Mouse (Mus musculus) neural tube, embryonic 14.5 days (tissue): ENCODE measurements around the gene A830018L16Rik. TPM values are rescaled to one million over a fixed set of nuclear protein-coding genes. Genes with fewer than 3 reads are reported as not detected.

Source experiments
- ATAC-seq: fragments of 200-750 bp; cut with Nextera tagmentation; 2 replicates; pipeline ENCODE4 v1.8.0; 2017; ENCODE audit warnings: low read depth, mild to moderate bottlenecking, moderate TSS enrichment, moderate library complexity
- H3K27ac ChIP-seq: fragments of 300-500 bp; sonication (generic); 2 replicates; pipeline ENCODE4 v1.5.1; 2014; ENCODE audit warnings: low read depth, mild to moderate bottlenecking, control low read depth, low read length, moderate library complexity, mixed read lengths
- H3K27me3 ChIP-seq: fragments of 300-500 bp; sonication (generic); 2 replicates; pipeline ENCODE4 v1.6.1; 2014; ENCODE audit warnings: low read length; ENCODE audit not compliant: control insufficient read depth, insufficient read depth
- H3K36me3 ChIP-seq: fragments of 300-500 bp; sonication (generic); 2 replicates; pipeline ENCODE4 v1.6.1; 2014; ENCODE audit warnings: low read length, mixed read lengths; ENCODE audit not compliant: control insufficient read depth, insufficient read depth
- H3K4me1 ChIP-seq: fragments of 300-500 bp; sonication (generic); 2 replicates; pipeline ENCODE4 v1.6.1; 2014; ENCODE audit warnings: low read length; ENCODE audit not compliant: control insufficient read depth, insufficient read depth
- H3K4me2 ChIP-seq: fragments of 300-500 bp; sonication (generic); 2 replicates; pipeline ENCODE4 v1.6.1; 2014; ENCODE audit warnings: mild to moderate bottlenecking, low read depth, low read length, control low read depth
- H3K4me3 ChIP-seq: fragments of 300-500 bp; sonication (generic); 2 replicates; pipeline ENCODE4 v1.5.1; 2014; ENCODE audit warnings: low read depth, low read length, control low read depth, mixed read lengths
- H3K9ac ChIP-seq: fragments of 300-500 bp; sonication (generic); replicated peaks from 2 replicates; pipeline ENCODE4 v1.6.1; 2014; ENCODE audit warnings: low read depth, mild to moderate bottlenecking, control low read depth, low read length, mixed read lengths
- H3K9me3 ChIP-seq: fragments of 300-500 bp; sonication (generic); 2 replicates; pipeline ENCODE4 v1.6.1; 2016; ENCODE audit warnings: low read length; ENCODE audit not compliant: control insufficient read depth
- WGBS: fragments of 180-500 bp; shearing (Covaris S2); extraction: QIAGEN DNeasy Blood & Tissue Kit; methylation state at CpG from one replicate; pipeline ENCODE4 v1.1.7; 2014; 5-methylcytosine and 5-hydroxymethylcytosine counted together
- polyA plus RNA-seq: library from polyadenylated mRNA; unstranded; fragments of >200 nt; fragmentation: Nextera tagmentation; extraction: Ambion mirVana; gene quantifications from 2 replicates; pipeline ENCODE4 v1.2.1, GENCODE M21; 2014

The A830018L16Rik gene
- polyA plus RNA-seq, 1 experiment from 2014 or later: 26.3 TPM

- 92% methylated on average over 2 of the region's 2 CpGs for WGBS
- H3K4me1 ChIP-seq: no peaks in the 10 kb centered on the region
- H3K27ac ChIP-seq: no peak overlapping the region
- no peaks in the 10 kb centered on the region for H3K27me3 ChIP-seq
- H3K9me3 ChIP-seq: no peaks in the 10 kb centered on the region
- H3K4me2 ChIP-seq: no peak overlapping the region
- no peaks in the 10 kb centered on the region for H3K36me3 ChIP-seq
- ATAC-seq: no peak
- H3K9ac ChIP-seq: no peak overlapping the region
- H3K4me3 ChIP-seq: no peak overlapping the region
These were observed 156.4 kb downstream of the A830018L16Rik start for GRCm38 (mm10) chr1:11570274-11570673.

DNA sequence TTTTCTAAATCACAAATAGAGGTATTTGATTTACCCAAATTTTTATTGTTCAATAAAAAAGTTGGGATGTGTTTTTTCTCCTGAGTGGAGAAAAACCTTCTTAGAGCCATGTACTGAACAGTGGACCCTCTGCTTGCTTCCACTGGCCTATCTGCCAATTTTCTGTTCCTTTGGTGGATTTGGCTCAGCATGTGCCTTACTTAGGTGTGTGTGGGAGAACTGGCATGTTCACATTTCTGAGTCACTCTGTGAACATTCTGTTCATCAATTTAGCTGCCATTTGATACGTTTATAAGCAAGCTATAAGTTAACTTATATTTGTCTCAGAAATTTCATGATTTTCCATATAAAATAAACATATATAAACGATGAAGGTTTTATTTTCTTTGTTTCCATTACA is 159.6 kb downstream of the A830018L16Rik start:
- H3K27ac ChIP-seq: no peak overlapping the region
- no peaks in the 10 kb centered on the region for H3K4me1 ChIP-seq
- no peak overlapping the region for H3K9ac ChIP-seq
- no peaks in the 10 kb centered on the region for H3K27me3 ChIP-seq
- no peak overlapping the region for H3K4me3 ChIP-seq
- no peak for ATAC-seq
- H3K36me3 ChIP-seq: no peaks in the 10 kb centered on the region
- H3K4me2 ChIP-seq: no peak overlapping the region
- WGBS: 80% methylated on average over 2 of the region's 2 CpGs
- H3K9me3 ChIP-seq: no peaks in the 10 kb centered on the region

GRCm38 (mm10) chr1:11580026-11580425 is 166.1 kb downstream of the A830018L16Rik start:
- Histone ChIP-seq H3K27ac (no peak overlapping the region), H3K36me3 (no peaks in the 10 kb centered on the region), H3K4me1 (no peaks in the 10 kb centered on the region), H3K9me3 (no peaks in the 10 kb centered on the region), H3K9ac (no peak overlapping the region), H3K27me3 (no peaks in the 10 kb centered on the region), H3K4me3 (no peak overlapping the region), H3K4me2 (no peak overlapping the region)
- WGBS: 80% methylated on average over 4 of the region's 4 CpGs
- ATAC-seq: no peak

- no peaks in the 10 kb centered on the region for H3K4me1 ChIP-seq
- no peak overlapping the region for H3K4me2 ChIP-seq
- H3K27me3 ChIP-seq: no peaks in the 10 kb centered on the region
- H3K36me3 ChIP-seq: no peaks in the 10 kb centered on the region
- WGBS: 80% methylated on average over 10 of the region's 10 CpGs
- no peak overlapping the region for H3K27ac ChIP-seq
- H3K4me3 ChIP-seq: no peak overlapping the region
- no peak for ATAC-seq
- H3K9ac ChIP-seq: no peak overlapping the region
- H3K9me3 ChIP-seq: no peaks in the 10 kb centered on the region
These were observed 174.4 kb downstream of the A830018L16Rik start for GRCm38 (mm10) chr1:11588305-11588704.

DNA sequence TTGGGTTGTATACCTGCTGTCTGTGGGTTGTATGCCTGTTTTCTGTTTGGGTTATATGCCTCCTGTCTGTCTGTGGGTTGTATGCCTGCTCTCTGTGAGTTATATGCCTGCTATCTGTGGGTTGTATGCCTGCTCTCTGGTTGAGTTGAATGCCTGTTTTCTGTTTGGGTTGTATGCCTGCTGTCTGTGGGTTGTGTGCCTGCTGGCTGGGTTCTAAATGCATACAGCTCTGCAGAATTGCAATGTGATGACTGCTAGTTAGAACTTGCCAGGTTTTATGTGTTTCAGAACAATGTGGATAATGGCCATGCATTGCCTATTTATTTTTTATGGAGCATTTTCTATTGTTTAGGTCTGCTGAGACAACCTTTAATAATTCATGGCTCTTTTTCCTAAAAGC is 236.2 kb downstream of the A830018L16Rik start:
- no peaks in the 10 kb centered on the region for H3K9me3 ChIP-seq
- no peaks in the 10 kb centered on the region for H3K4me1 ChIP-seq
- no peaks in the 10 kb centered on the region for H3K27me3 ChIP-seq
- no peak overlapping the region for H3K9ac ChIP-seq
- H3K27ac ChIP-seq: no peak overlapping the region
- no peak overlapping the region for H3K4me2 ChIP-seq
- ATAC-seq: peak; percentile 56; the same call in 1 of the 2 replicates
- H3K36me3 ChIP-seq: no peaks in the 10 kb centered on the region
- H3K4me3 ChIP-seq: no peak overlapping the region

DNA sequence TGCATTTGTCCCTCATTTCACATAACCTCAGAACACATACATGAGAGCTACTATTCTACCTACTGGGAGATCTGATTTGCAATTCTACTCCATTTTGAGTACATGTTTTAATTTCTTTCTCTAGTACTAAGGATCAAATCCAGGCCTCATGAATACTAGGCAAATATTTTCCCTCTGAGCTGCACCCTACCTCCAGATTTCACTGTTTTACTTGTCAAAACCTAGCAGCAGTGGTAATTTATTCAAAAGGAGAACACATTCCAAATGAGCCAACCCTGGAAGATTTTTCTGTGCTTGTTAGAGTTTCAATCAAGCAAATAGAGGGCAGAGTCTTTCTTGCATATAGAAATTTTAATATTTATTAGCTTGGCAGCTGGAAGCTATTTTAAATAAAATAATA is 238.9 kb downstream of the A830018L16Rik start:
- Histone ChIP-seq H3K4me3 (no peak overlapping the region), H3K36me3 (no peaks in the 10 kb centered on the region), H3K4me1 (no peaks in the 10 kb centered on the region), H3K27me3 (no peaks in the 10 kb centered on the region), H3K4me2 (no peak overlapping the region), H3K9ac (no peak overlapping the region), H3K27ac (no peak overlapping the region), H3K9me3 (no peaks in the 10 kb centered on the region)
- no peak for ATAC-seq

GRCm38 (mm10) chr1:11657341-11658060 is 243.6 kb downstream of the A830018L16Rik start:
- Histone ChIP-seq H3K4me2 (no peak overlapping the region), H3K9me3 (no peaks in the 10 kb centered on the region), H3K27ac (no peak overlapping the region), H3K4me1 (no peaks in the 10 kb centered on the region), H3K9ac (no peak overlapping the region), H3K36me3 (no peaks in the 10 kb centered on the region), H3K4me3 (no peak overlapping the region), H3K27me3 (no peaks in the 10 kb centered on the region)
- ATAC-seq: peak; percentile 89
- WGBS: 59% methylated on average over 2 of the region's 2 CpGs

DNA sequence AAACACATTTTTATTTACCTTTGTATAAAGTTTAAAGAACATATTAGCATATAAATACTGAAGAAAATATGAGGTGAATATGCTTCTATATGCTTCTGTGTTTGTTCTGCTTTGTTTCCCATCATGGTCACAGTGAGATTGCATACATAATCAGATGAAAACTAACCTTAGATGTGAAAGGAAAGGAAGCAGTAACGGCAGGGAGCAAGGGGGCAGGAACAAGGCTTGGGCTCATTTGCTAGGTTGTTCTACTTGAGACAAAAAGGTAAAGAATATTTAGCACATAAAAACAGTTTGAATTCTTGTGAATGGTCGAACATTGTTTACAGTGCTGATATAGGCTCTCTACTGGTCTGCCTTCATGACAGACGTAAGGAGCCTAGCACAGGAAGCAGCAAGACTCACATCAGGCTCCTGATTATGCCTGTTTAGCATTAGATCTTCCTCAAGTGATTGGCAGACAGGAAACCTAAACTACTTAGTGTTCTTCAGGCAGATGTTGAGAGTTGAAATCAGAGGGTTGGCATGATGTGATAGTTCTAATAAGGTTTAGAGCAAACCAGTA is 244.2 kb downstream of the A830018L16Rik start:
- no peak overlapping the region for H3K4me3 ChIP-seq
- WGBS: 48% methylated on average over 3 of the region's 3 CpGs
- H3K36me3 ChIP-seq: no peaks in the 10 kb centered on the region
- H3K4me1 ChIP-seq: no peaks in the 10 kb centered on the region
- no peak overlapping the region for H3K27ac ChIP-seq
- no peak overlapping the region for H3K9ac ChIP-seq
- H3K27me3 ChIP-seq: no peaks in the 10 kb centered on the region
- no peaks in the 10 kb centered on the region for H3K9me3 ChIP-seq
- ATAC-seq: peak; percentile 57; the same call in 1 of the 2 replicates
- H3K4me2 ChIP-seq: no peak overlapping the region

GRCm38 (mm10) chr1:11744749-11745314 is 330.9 kb downstream of the A830018L16Rik start:
- Histone ChIP-seq H3K9me3 (no peaks in the 10 kb centered on the region), H3K36me3 (no peaks in the 10 kb centered on the region), H3K4me1 (no peaks in the 10 kb centered on the region), H3K4me3 (no peak overlapping the region), H3K4me2 (no peak overlapping the region), H3K27me3 (no peaks in the 10 kb centered on the region), H3K27ac (no peak overlapping the region), H3K9ac (no peak overlapping the region)
- ATAC-seq: no peak
